Mouse (Mus musculus): ENCODE data around the gene Bmf. TPM values are rescaled to one million over a fixed set of nuclear protein-coding genes. Genes with fewer than 3 reads are reported as not detected.

Gene Bmf
- polyA plus RNA-seq, 1 experiment from 2014 or later = 6.0 TPM

GRCm38 (mm10) chr2:118540691-118541117, 8.8 kb downstream of the Bmf start:
- H3K4me2 ChIP-seq (ENCODE audit: low read depth, low read length, severe bottlenecking) = no peak overlapping the region
- H3K4me3 ChIP-seq (ENCODE audit: low read depth, low read length) = no peak overlapping the region
- no peak overlapping the region for H3K27ac ChIP-seq (ENCODE audit: low read depth, low read length)
- H3K9ac ChIP-seq (ENCODE audit: low read length) = no peak overlapping the region
- H3K4me1 ChIP-seq (replicated peaks; ENCODE audit: control insufficient read depth, insufficient read depth, low read length) = peaks cover 5% of the 10 kb centered on the region; the same call in 1 of the 2 replicates
- no peak for DNase-seq (ENCODE audit: low spot score)
- no peaks in the 10 kb centered on the region for H3K27me3 ChIP-seq (ENCODE audit: control insufficient read depth, insufficient read depth, low read length)
- H3K36me3 ChIP-seq (ENCODE audit: control insufficient read depth, insufficient read depth, low read length) = no peaks in the 10 kb centered on the region
- H3K9me3 ChIP-seq (ENCODE audit: control insufficient read depth, low read length) = no peaks in the 10 kb centered on the region
- WGBS = 41% methylated on average over 6 of the region's 6 CpGs
- ATAC-seq (replicated peaks; ENCODE audit: low FRiP score) = no peak

- H3K27me3 ChIP-seq (ENCODE audit: control insufficient read depth, insufficient read depth, low read length) = no peaks in the 10 kb centered on the region
- H3K9ac ChIP-seq (ENCODE audit: low read length) = no peak overlapping the region
- DNase-seq (ENCODE audit: low spot score) (no peak), ATAC-seq (replicated peaks; ENCODE audit: low FRiP score) (no peak)
- H3K4me1 ChIP-seq (replicated peaks; ENCODE audit: control insufficient read depth, insufficient read depth, low read length) = peaks cover 5% of the 10 kb centered on the region; the same call in 1 of the 2 replicates
- H3K4me2 ChIP-seq (ENCODE audit: low read depth, low read length, severe bottlenecking) = no peak overlapping the region
- H3K27ac ChIP-seq (ENCODE audit: low read depth, low read length) = no peak overlapping the region
- 42% methylated on average over 9 of the region's 9 CpGs for WGBS
- no peaks in the 10 kb centered on the region for H3K36me3 ChIP-seq (ENCODE audit: control insufficient read depth, insufficient read depth, low read length)
- no peak overlapping the region for H3K4me3 ChIP-seq (ENCODE audit: low read depth, low read length)
- no peaks in the 10 kb centered on the region for H3K9me3 ChIP-seq (ENCODE audit: control insufficient read depth, low read length)
These were observed 9.5 kb downstream of the Bmf start for GRCm38 (mm10) chr2:118539881-118540516.

GRCm38 (mm10) chr2:118539040-118539439, 10.4 kb downstream of the Bmf start:
- no peak for DNase-seq (ENCODE audit: low spot score)
- ATAC-seq (replicated peaks; ENCODE audit: low FRiP score) = no peak
- no peaks in the 10 kb centered on the region for H3K36me3 ChIP-seq (ENCODE audit: control insufficient read depth, insufficient read depth, low read length)
- peaks cover 7% of the 10 kb centered on the region; the same call in 1 of the 2 replicates for H3K4me1 ChIP-seq (replicated peaks; ENCODE audit: control insufficient read depth, insufficient read depth, low read length)
- no peak overlapping the region for H3K4me2 ChIP-seq (ENCODE audit: low read depth, low read length, severe bottlenecking)
- no peak overlapping the region for H3K4me3 ChIP-seq (ENCODE audit: low read depth, low read length)
- WGBS = 74% methylated on average over 8 of the region's 8 CpGs
- no peak overlapping the region for H3K27ac ChIP-seq (ENCODE audit: low read depth, low read length)
- H3K27me3 ChIP-seq (ENCODE audit: control insufficient read depth, insufficient read depth, low read length) = no peaks in the 10 kb centered on the region
- H3K9me3 ChIP-seq (ENCODE audit: control insufficient read depth, low read length) = no peaks in the 10 kb centered on the region
- H3K9ac ChIP-seq (ENCODE audit: low read length) = no peak overlapping the region

- no peaks in the 10 kb centered on the region for H3K9me3 ChIP-seq (ENCODE audit: control insufficient read depth, low read length)
- WGBS = 54% methylated on average over 4 of the region's 4 CpGs
- H3K36me3 ChIP-seq (ENCODE audit: control insufficient read depth, insufficient read depth, low read length) = no peaks in the 10 kb centered on the region
- no peak overlapping the region for H3K9ac ChIP-seq (ENCODE audit: low read length)
- no peaks in the 10 kb centered on the region for H3K27me3 ChIP-seq (ENCODE audit: control insufficient read depth, insufficient read depth, low read length)
- H3K4me3 ChIP-seq (ENCODE audit: low read depth, low read length) = no peak overlapping the region
- no peak overlapping the region for H3K27ac ChIP-seq (ENCODE audit: low read depth, low read length)
- H3K4me1 ChIP-seq (replicated peaks; ENCODE audit: control insufficient read depth, insufficient read depth, low read length) = peaks cover 23% of the 10 kb centered on the region
- peak; percentile 43 for DNase-seq (ENCODE audit: low spot score)
- no peak overlapping the region for H3K4me2 ChIP-seq (ENCODE audit: low read depth, low read length, severe bottlenecking)
- no peak for ATAC-seq (replicated peaks; ENCODE audit: low FRiP score)
These were observed 12.3 kb downstream of the Bmf start for GRCm38 (mm10) chr2:118537226-118537625.

GRCm38 (mm10) chr2:118536553-118536952, 12.9 kb downstream of the Bmf start:
- WGBS = 85% methylated on average over 8 of the region's 8 CpGs
- Histone ChIP-seq H3K4me3 (ENCODE audit: low read depth, low read length) (no peak overlapping the region), H3K4me2 (ENCODE audit: low read depth, low read length, severe bottlenecking) (no peak overlapping the region), H3K27ac (ENCODE audit: low read depth, low read length) (no peak overlapping the region), H3K4me1 (replicated peaks; ENCODE audit: control insufficient read depth, insufficient read depth, low read length) (peaks cover 26% of the 10 kb centered on the region), H3K9me3 (ENCODE audit: control insufficient read depth, low read length) (no peaks in the 10 kb centered on the region), H3K27me3 (ENCODE audit: control insufficient read depth, insufficient read depth, low read length) (no peaks in the 10 kb centered on the region), H3K36me3 (ENCODE audit: control insufficient read depth, insufficient read depth, low read length) (no peaks in the 10 kb centered on the region), H3K9ac (ENCODE audit: low read length) (no peak overlapping the region)
- no peak for ATAC-seq (replicated peaks; ENCODE audit: low FRiP score)
- DNase-seq (ENCODE audit: low spot score) = peak; percentile 43

- WGBS = 83% methylated on average over 6 of the region's 6 CpGs
- H3K9me3 ChIP-seq (ENCODE audit: control insufficient read depth, low read length) = no peaks in the 10 kb centered on the region
- DNase-seq (ENCODE audit: low spot score) (peak; percentile 30), ATAC-seq (replicated peaks; ENCODE audit: low FRiP score) (no peak)
- H3K4me1 ChIP-seq (replicated peaks; ENCODE audit: control insufficient read depth, insufficient read depth, low read length) = peaks cover 30% of the 10 kb centered on the region
- no peak overlapping the region for H3K4me2 ChIP-seq (ENCODE audit: low read depth, low read length, severe bottlenecking)
- no peaks in the 10 kb centered on the region for H3K36me3 ChIP-seq (ENCODE audit: control insufficient read depth, insufficient read depth, low read length)
- no peaks in the 10 kb centered on the region for H3K27me3 ChIP-seq (ENCODE audit: control insufficient read depth, insufficient read depth, low read length)
- no peak overlapping the region for H3K27ac ChIP-seq (ENCODE audit: low read depth, low read length)
- H3K4me3 ChIP-seq (ENCODE audit: low read depth, low read length) = no peak overlapping the region
- no peak overlapping the region for H3K9ac ChIP-seq (ENCODE audit: low read length)
These were observed 13.4 kb downstream of the Bmf start for GRCm38 (mm10) chr2:118536111-118536510.

GRCm38 (mm10) chr2:118533969-118534368, 15.5 kb downstream of the Bmf start:
- ATAC-seq (replicated peaks; ENCODE audit: low FRiP score) (no peak), DNase-seq (ENCODE audit: low spot score) (no peak)
- Histone ChIP-seq H3K36me3 (ENCODE audit: control insufficient read depth, insufficient read depth, low read length) (no peaks in the 10 kb centered on the region), H3K4me1 (replicated peaks; ENCODE audit: control insufficient read depth, insufficient read depth, low read length) (peaks cover 41% of the 10 kb centered on the region), H3K9me3 (ENCODE audit: control insufficient read depth, low read length) (no peaks in the 10 kb centered on the region), H3K4me3 (ENCODE audit: low read depth, low read length) (no peak overlapping the region), H3K4me2 (ENCODE audit: low read depth, low read length, severe bottlenecking) (no peak overlapping the region), H3K9ac (ENCODE audit: low read length) (no peak overlapping the region), H3K27ac (ENCODE audit: low read depth, low read length) (no peak overlapping the region), H3K27me3 (ENCODE audit: control insufficient read depth, insufficient read depth, low read length) (no peaks in the 10 kb centered on the region)
- 64% methylated on average over 6 of the region's 6 CpGs for whole genome bisulfite sequencing

GRCm38 (mm10) chr2:118532855-118533675, 16.4 kb downstream of the Bmf start:
- H3K4me2 ChIP-seq (ENCODE audit: low read depth, low read length, severe bottlenecking) = 0 out of 2 replicates have a peak overlapping the region, but pooled peaks have one; percentile 2
- peak; percentile 49 for ATAC-seq (replicated peaks; ENCODE audit: low FRiP score)
- peaks cover 41% of the 10 kb centered on the region for H3K4me1 ChIP-seq (replicated peaks; ENCODE audit: control insufficient read depth, insufficient read depth, low read length)
- peak overlapping the region; percentile 24; the same call in 1 of the 2 replicates for H3K9ac ChIP-seq (ENCODE audit: low read length)
- DNase-seq (ENCODE audit: low spot score) = peak; percentile 72
- no peak overlapping the region for H3K4me3 ChIP-seq (ENCODE audit: low read depth, low read length)
- no peaks in the 10 kb centered on the region for H3K36me3 ChIP-seq (ENCODE audit: control insufficient read depth, insufficient read depth, low read length)
- WGBS = 0% methylated on average over 6 of the region's 6 CpGs
- H3K27ac ChIP-seq (ENCODE audit: low read depth, low read length) = peak overlapping the region; percentile 71
- H3K9me3 ChIP-seq (ENCODE audit: control insufficient read depth, low read length) = no peaks in the 10 kb centered on the region
- no peaks in the 10 kb centered on the region for H3K27me3 ChIP-seq (ENCODE audit: control insufficient read depth, insufficient read depth, low read length)
